Mouse (Mus musculus) neural tube, embryonic 13.5 days (tissue): ENCODE measurements around the gene Scn7a. TPM values are rescaled to one million over a fixed set of nuclear protein-coding genes. Genes with fewer than 3 reads are reported as not detected.
A peak's percentile ranks its signal among the peaks of the same experiment; 100 is the strongest.

Experiments used
- ATAC-seq: fragments of 200-750 bp; cut with Nextera tagmentation; 2 replicates; pipeline ENCODE4 v1.8.0; 2017; ENCODE audit warnings: low read depth, mild to moderate bottlenecking, moderate TSS enrichment, moderate library complexity
- H3K27ac ChIP-seq: fragments of 300-500 bp; sonication (generic); replicated peaks from 2 replicates; pipeline ENCODE4 v1.5.1; 2015; ENCODE audit warnings: moderate library complexity, mild to moderate bottlenecking, inconsistent platforms
- H3K27me3 ChIP-seq: fragments of 300-500 bp; sonication (generic); 2 replicates; pipeline ENCODE4 v1.6.1; 2015; ENCODE audit warnings: mild to moderate bottlenecking, inconsistent platforms
- H3K36me3 ChIP-seq: fragments of 300-500 bp; sonication (generic); 2 replicates; pipeline ENCODE4 v1.6.1; 2015; ENCODE audit warnings: mild to moderate bottlenecking, inconsistent platforms
- H3K4me1 ChIP-seq: fragments of 300-500 bp; sonication (generic); replicated peaks from 2 replicates; pipeline ENCODE4 v1.6.1; 2015; ENCODE audit warnings: inconsistent platforms
- H3K4me2 ChIP-seq: fragments of 300-500 bp; sonication (generic); 2 replicates; pipeline ENCODE4 v1.6.1; 2015; ENCODE audit warnings: inconsistent platforms, mild to moderate bottlenecking, moderate library complexity
- H3K4me3 ChIP-seq: fragments of 300-500 bp; sonication (generic); 2 replicates; pipeline ENCODE4 v1.5.1; 2015; ENCODE audit warnings: mild to moderate bottlenecking, inconsistent platforms
- H3K9ac ChIP-seq: fragments of 300-500 bp; sonication (generic); 2 replicates; pipeline ENCODE4 v1.6.1; 2015; ENCODE audit warnings: moderate library complexity, mild to moderate bottlenecking, inconsistent platforms
- H3K9me3 ChIP-seq: fragments of 300-500 bp; sonication (generic); 2 replicates; pipeline ENCODE4 v1.6.1; 2016; ENCODE audit warnings: inconsistent platforms
- whole genome bisulfite sequencing: fragments of 180-500 bp; shearing (Covaris S2); methylation state at CpG from one replicate; pipeline ENCODE4 v1.1.7; 2015; 5-methylcytosine and 5-hydroxymethylcytosine counted together
- polyA plus RNA-seq: library from polyadenylated mRNA; unstranded; fragments of >200 nt; fragmentation: Nextera tagmentation; extraction: Ambion mirVana; gene quantifications from 2 replicates; pipeline ENCODE4 v1.2.1, GENCODE M21; 2015

Gene Scn7a
- polyA plus RNA-seq, 1 experiment from 2014 or later = 7.0 TPM

GRCm38 (mm10) chr2:66726878-66727584 lies 57.7 kb downstream of the Scn7a start:
- H3K9ac ChIP-seq = no peak overlapping the region
- no peak for ATAC-seq
- no peaks in the 10 kb centered on the region for H3K36me3 ChIP-seq
- H3K9me3 ChIP-seq = no peaks in the 10 kb centered on the region
- no peaks in the 10 kb centered on the region for H3K27me3 ChIP-seq
- H3K4me2 ChIP-seq = no peak overlapping the region
- 56% methylated on average over 2 of the region's 2 CpGs for WGBS
- H3K27ac ChIP-seq = peak overlapping the region; percentile 24
- peaks cover 3% of the 10 kb centered on the region; the same call in 1 of the 2 replicates for H3K4me1 ChIP-seq
- H3K4me3 ChIP-seq = no peak overlapping the region

- WGBS = 76% methylated on average over 2 of the region's 2 CpGs
- Histone ChIP-seq H3K4me3 (no peak overlapping the region), H3K9me3 (no peaks in the 10 kb centered on the region), H3K4me2 (no peak overlapping the region), H3K27me3 (no peaks in the 10 kb centered on the region), H3K27ac (no peak overlapping the region), H3K9ac (no peak overlapping the region), H3K36me3 (no peaks in the 10 kb centered on the region), H3K4me1 (no peaks in the 10 kb centered on the region)
- no peak for ATAC-seq
These were observed 72.6 kb downstream of the Scn7a start for GRCm38 (mm10) chr2:66712071-66712470.

- Histone ChIP-seq H3K27me3 (no peaks in the 10 kb centered on the region), H3K4me1 (no peaks in the 10 kb centered on the region), H3K36me3 (no peaks in the 10 kb centered on the region), H3K4me3 (no peak overlapping the region), H3K27ac (no peak overlapping the region), H3K9me3 (no peaks in the 10 kb centered on the region), H3K4me2 (no peak overlapping the region), H3K9ac (no peak overlapping the region)
- ATAC-seq = no peak
- 93% methylated on average over 2 of the region's 2 CpGs for WGBS
These were observed 92.4 kb downstream of the Scn7a start for GRCm38 (mm10) chr2:66692300-66692699.

GRCm38 (mm10) chr2:66661988-66662387 lies 122.7 kb downstream of the Scn7a start:
- no peaks in the 10 kb centered on the region for H3K36me3 ChIP-seq
- H3K4me2 ChIP-seq = no peak overlapping the region
- 48% methylated on average over 1 of the region's 1 CpGs for WGBS
- no peak overlapping the region for H3K27ac ChIP-seq
- H3K9me3 ChIP-seq = no peaks in the 10 kb centered on the region
- no peaks in the 10 kb centered on the region for H3K27me3 ChIP-seq
- no peaks in the 10 kb centered on the region for H3K4me1 ChIP-seq
- H3K4me3 ChIP-seq = no peak overlapping the region
- no peak for ATAC-seq
- no peak overlapping the region for H3K9ac ChIP-seq

- H3K4me1 ChIP-seq = no peaks in the 10 kb centered on the region
- 95% methylated on average over 3 of the region's 3 CpGs for WGBS
- H3K9me3 ChIP-seq = no peaks in the 10 kb centered on the region
- no peak overlapping the region for H3K27ac ChIP-seq
- H3K36me3 ChIP-seq = no peaks in the 10 kb centered on the region
- no peak for ATAC-seq
- no peak overlapping the region for H3K4me2 ChIP-seq
- no peak overlapping the region for H3K9ac ChIP-seq
- no peak overlapping the region for H3K4me3 ChIP-seq
- no peaks in the 10 kb centered on the region for H3K27me3 ChIP-seq
These were observed 128.3 kb downstream of the Scn7a start for GRCm38 (mm10) chr2:66656430-66656829.

- Histone ChIP-seq H3K9me3 (no peaks in the 10 kb centered on the region), H3K4me3 (no peak overlapping the region), H3K4me1 (no peaks in the 10 kb centered on the region), H3K36me3 (no peaks in the 10 kb centered on the region), H3K4me2 (no peak overlapping the region), H3K27me3 (no peaks in the 10 kb centered on the region), H3K27ac (no peak overlapping the region), H3K9ac (no peak overlapping the region)
- ATAC-seq = no peak
- WGBS = 77% methylated on average over 2 of the region's 2 CpGs
These were observed 129.3 kb downstream of the Scn7a start for GRCm38 (mm10) chr2:66655431-66655830.

GRCm38 (mm10) chr2:66644384-66644783 lies 140.3 kb downstream of the Scn7a start:
- no peak overlapping the region for H3K9ac ChIP-seq
- no peaks in the 10 kb centered on the region for H3K36me3 ChIP-seq
- no peak for ATAC-seq
- no peak overlapping the region for H3K4me3 ChIP-seq
- H3K4me1 ChIP-seq = no peaks in the 10 kb centered on the region
- no peak overlapping the region for H3K4me2 ChIP-seq
- 37% methylated on average over 5 of the region's 5 CpGs for WGBS
- no peak overlapping the region for H3K27ac ChIP-seq
- no peaks in the 10 kb centered on the region for H3K9me3 ChIP-seq
- H3K27me3 ChIP-seq = no peaks in the 10 kb centered on the region

- Histone ChIP-seq H3K4me1 (peaks cover 9% of the 10 kb centered on the region), H3K4me3 (peak within 1 kb of the TSS; percentile 51), H3K9me3 (no peaks in the 10 kb centered on the region), H3K9ac (peak within 1 kb of the TSS; percentile 68), H3K27ac (peak within 1 kb of the TSS; percentile 69), H3K36me3 (no peaks in the 10 kb centered on the region), H3K27me3 (no peaks in the 10 kb centered on the region), H3K4me2 (peak within 1 kb of the TSS; percentile 78)
- peak; percentile 95 for ATAC-seq
- 3% methylated on average over 29 of the region's 29 CpGs for WGBS
These were observed 149.9 kb downstream of the Scn7a start, which contains the start of gene Scn9a for GRCm38 (mm10) chr2:66634580-66635359. Scn9a (minus strand) TSS chr2:66634962.

GRCm38 (mm10) chr2:66632728-66633127 lies 152.0 kb downstream of the Scn7a start:
- peak overlapping the region; percentile 33 for H3K4me2 ChIP-seq

More at GRCm38 (mm10) chr2:66632728-66633127, 152.0 kb downstream of the Scn7a start:
- Histone ChIP-seq H3K4me3 (peak overlapping the region; percentile 18; the same call in 1 of the 2 replicates), H3K4me1 (peaks cover 9% of the 10 kb centered on the region), H3K36me3 (no peaks in the 10 kb centered on the region), H3K9ac (no peak overlapping the region), H3K27ac (no peak overlapping the region), H3K9me3 (no peaks in the 10 kb centered on the region), H3K27me3 (no peaks in the 10 kb centered on the region)
- WGBS = 37% methylated on average over 5 of the region's 5 CpGs
- no peak for ATAC-seq

Other genes starting within 250 kb of the Scn7a start
- gene Scn9a, start 150.0 kb downstream of the Scn7a start, polyA plus RNA-seq = 30.7 and 38.1 TPM in 2 replicates